Mouse (Mus musculus) large intestine, adult 2 months (tissue): ENCODE measurements at regions not wholly inside any gene's neighbourhood (a gene's known extent, or its start where the extent isn't known, plus 50 kb on each side); places are given as distances from the start of the nearest gene placed in this dataset.

Experiments
- DNase-seq: peaks from one replicate; pipeline ENCODE4 v3.0.0-alpha.2; 2012; ENCODE audit warnings: low read depth, low spot score
- WGBS: fragments of 180-500 bp; shearing (Covaris S2); methylation state at CpG from one replicate; pipeline ENCODE4 v1.1.7; 2018; 5-methylcytosine and 5-hydroxymethylcytosine counted together

DNA sequence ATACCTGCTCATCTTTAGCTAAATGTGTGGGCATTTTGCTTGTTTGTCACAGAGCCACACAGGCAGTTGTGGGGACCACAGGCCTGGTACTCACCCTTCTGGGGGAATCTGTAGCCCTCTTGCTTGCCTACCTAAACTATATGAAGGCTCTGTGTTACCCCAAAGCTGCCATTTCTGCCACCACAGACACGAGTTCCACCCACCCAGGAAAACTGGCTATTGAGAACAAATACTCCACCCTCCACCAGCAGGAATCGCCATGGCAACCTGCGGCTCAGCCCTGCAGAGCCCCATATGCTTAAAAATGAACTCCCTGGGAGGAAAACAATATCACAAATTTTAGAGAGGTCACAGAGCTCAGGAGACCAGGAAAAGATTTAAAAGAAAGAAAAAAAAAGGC, 76.0 kb upstream of the Ywhaq start:
- DNase-seq = no peak
- 52% methylated on average over 3 of the region's 3 CpGs for WGBS

GRCm38 (mm10) chr12:21492549-21493291, 75.3 kb upstream of the Ywhaq start:
- DNase-seq = no peak
- 60% methylated on average over 8 of the region's 8 CpGs for whole genome bisulfite sequencing

DNA sequence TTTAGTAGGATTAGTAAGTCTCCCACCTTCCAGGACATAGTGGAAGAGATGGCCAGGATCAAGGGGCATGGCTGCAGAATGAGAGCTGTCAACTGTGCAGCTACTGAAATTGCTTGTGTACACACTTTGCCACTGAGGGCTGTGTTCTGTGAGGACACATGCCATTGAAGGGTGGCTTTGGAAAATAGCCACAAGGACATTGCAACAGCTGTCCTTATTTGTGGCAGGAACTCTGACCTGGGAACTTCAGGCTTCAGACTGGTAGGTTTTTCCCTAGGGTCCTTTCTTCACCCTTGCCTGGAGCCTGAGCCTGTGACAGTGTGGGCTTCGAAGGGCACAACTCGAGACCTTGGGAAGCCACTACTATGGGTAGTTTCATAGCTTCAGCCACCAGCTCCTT, 64.2 kb upstream of the Ywhaq start:
- 83% methylated on average over 2 of the region's 2 CpGs for WGBS
- DNase-seq = no peak

GRCm38 (mm10) chr12:21480226-21480625, 62.8 kb upstream of the Ywhaq start:
- WGBS = 67% methylated on average over 2 of the region's 2 CpGs
- no peak for DNase-seq

DNA sequence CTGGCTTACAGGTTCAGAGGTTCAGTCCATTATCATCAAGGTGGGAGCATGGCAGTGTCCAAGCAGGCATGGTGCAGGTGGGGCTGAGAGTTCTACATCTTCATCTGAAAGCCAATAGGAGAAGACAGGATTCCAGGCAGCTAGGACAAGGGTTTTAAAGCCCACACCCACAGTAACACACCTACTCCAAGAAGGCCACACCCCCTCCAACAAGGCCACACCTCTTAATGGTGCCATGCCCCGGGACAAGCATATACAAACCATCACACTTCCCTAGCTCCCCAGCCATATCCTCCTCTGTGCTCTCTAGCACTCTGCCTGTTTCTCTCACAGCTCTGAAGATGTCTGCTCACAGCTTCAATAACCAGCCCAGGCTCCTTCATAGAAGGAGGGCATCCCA, 61.8 kb upstream of the Ywhaq start:
- 8% methylated on average over 1 of the region's 1 CpGs for WGBS
- no peak for DNase-seq

GRCm38 (mm10) chr12:21476516-21476915, 59.1 kb upstream of the Ywhaq start:
- 84% methylated on average over 2 of the region's 2 CpGs for WGBS
- DNase-seq = no peak

GRCm38 (mm10) chr12:21472951-21473710, 55.7 kb upstream of the Ywhaq start:
- 89% methylated on average over 6 of the region's 6 CpGs for WGBS
- DNase-seq = no peak

DNA sequence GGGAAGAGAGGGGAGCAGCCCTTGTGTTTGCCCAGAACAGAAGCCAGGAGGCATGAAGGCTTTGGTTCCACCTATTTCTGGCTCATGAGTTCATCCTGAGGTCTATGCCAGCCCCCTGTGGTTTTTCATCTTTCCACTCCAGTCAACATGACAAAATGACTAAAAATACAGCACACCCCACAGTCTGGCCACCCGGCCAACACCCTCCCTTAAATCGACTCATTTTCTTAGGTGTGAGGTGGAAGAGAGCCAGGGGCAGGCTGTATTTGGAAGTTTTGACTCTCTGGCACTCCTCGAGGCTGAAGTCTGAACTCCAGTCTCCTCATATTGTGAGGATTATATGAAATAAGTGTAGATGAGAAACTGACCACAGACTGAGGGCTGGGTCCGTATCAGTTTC, 55.0 kb upstream of the Ywhaq start:
- DNase-seq = no peak
- 24% methylated on average over 4 of the region's 4 CpGs for WGBS

GRCm38 (mm10) chr12:21471986-21472385, 54.5 kb upstream of the Ywhaq start:
- DNase-seq = no peak
- 92% methylated on average over 7 of the region's 7 CpGs for WGBS

- 97% methylated on average over 3 of the region's 3 CpGs for WGBS
- no peak for DNase-seq
These were observed 52.8 kb upstream of the Ywhaq start for GRCm38 (mm10) chr12:21470286-21470685.
